Mouse (Mus musculus) cerebellum, adult 11-12 months (tissue): ENCODE measurements at regions not wholly inside any gene's neighbourhood (a gene's known extent, or its start where the extent isn't known, plus 50 kb on each side); places are given as distances from the start of the nearest gene placed in this dataset.
A peak's percentile ranks its signal among the peaks of the same experiment; 100 is the strongest.

Experiments used
- DNase-seq: peaks from one replicate; pipeline ENCODE4 v3.0.0; 2022

- DNase-seq, result no peak
These were observed 243.4 kb upstream of the Brinp1 start for GRCm38 (mm10) chr4:69197577-69197976.

DNA sequence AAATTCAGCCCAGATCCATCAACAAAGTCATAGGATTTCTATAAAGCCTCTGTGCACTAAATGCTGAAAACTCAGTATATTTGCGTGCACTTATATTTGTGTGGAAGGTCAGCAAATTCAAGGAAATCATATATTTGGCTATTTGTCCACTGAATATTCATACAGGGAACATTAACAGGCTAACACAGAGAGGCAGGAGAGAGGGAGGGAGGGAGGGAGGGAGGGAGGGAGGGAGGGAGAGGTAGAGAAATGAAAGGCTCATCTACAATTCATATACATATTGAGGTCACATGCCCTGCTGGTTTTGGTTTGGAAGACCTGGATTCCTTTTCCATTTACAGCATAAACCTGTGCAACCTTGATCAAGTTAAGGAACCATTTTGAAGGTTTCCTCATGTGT, 241.9 kb upstream of the Brinp1 start:
- DNase-seq, result no peak

DNA sequence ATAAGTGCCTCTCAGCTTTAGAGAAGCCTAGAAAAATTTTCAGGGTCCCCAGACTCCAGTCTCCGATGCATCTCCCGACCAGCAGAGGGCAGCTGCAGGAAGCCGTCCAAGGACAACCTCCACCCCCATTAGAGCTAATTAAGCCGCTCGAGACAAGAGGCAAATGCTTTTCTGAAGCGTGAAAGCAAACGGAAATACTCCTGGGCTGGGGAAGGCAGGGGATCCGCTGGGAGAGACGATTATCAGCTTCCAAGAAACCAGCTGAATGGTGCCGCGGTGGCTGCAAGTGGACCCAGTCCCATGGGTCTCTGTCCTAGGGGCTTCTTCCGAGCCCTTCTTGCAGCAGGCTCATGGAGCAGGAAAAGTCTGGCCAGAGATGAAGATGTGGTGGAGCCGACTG, 241.4 kb upstream of the Brinp1 start:
- peak; percentile 58 for DNase-seq
